Mouse (Mus musculus) MEL (cell line): ENCODE data around the gene Magi2. TPM values are rescaled to one million over a fixed set of nuclear protein-coding genes. Genes with fewer than 3 reads are reported as not detected.

Experiments used
- DNase-seq: peaks from one replicate; pipeline ENCODE4 v3.0.0; 2011; ENCODE audit warnings: low read depth, low spot score
- H3K27ac ChIP-seq: 2 replicates; pipeline ENCODE4 v1.5.1; 2012; ENCODE audit warnings: low read depth, mild to moderate bottlenecking, control low read depth, low read length, moderate library complexity; ENCODE audit not compliant: control insufficient read depth
- H3K27me3 ChIP-seq, 2 experiments: fragments of 150-350 bp in 1 of 2; sonication (generic) in 1 of 2; 2 replicates each; pipeline ENCODE4 v1.6.1; 2012; ENCODE audit warnings: low read length in 2 of 2, mild to moderate bottlenecking in 2 of 2, improper control_type of control experiment in 1 of 2, moderate library complexity in 1 of 2; ENCODE audit not compliant: insufficient read depth in 2 of 2, control insufficient read depth in 1 of 2
- H3K36me3 ChIP-seq, 2 experiments: 2 replicates each; pipeline ENCODE4 v1.6.1; 2012 to 2014; ENCODE audit warnings: low read length in 2 of 2, improper control_type of control experiment in 1 of 2, inconsistent platforms in 1 of 2, mild to moderate bottlenecking in 1 of 2; ENCODE audit not compliant: insufficient read depth in 2 of 2, control insufficient read depth in 1 of 2
- H3K4me1 ChIP-seq, 2 experiments: fragments of 150-350 bp in 1 of 2; sonication (generic) in 1 of 2; 2 replicates each; pipeline ENCODE4 v1.6.1; 2012; ENCODE audit warnings: low read length in 2 of 2, improper control_type of control experiment in 1 of 2, mild to moderate bottlenecking in 1 of 2; ENCODE audit not compliant: insufficient read depth in 2 of 2, control insufficient read depth in 1 of 2
- H3K4me3 ChIP-seq, 2 experiments: fragments of 150-350 bp in 1 of 2; sonication (generic) in 1 of 2; 2 replicates each; pipeline ENCODE4 v1.5.1; 2012; ENCODE audit warnings: low read depth in 2 of 2, low read length in 2 of 2, mild to moderate bottlenecking in 2 of 2, moderate library complexity in 2 of 2, control low read depth in 1 of 2, improper control_type of control experiment in 1 of 2; ENCODE audit not compliant: control insufficient read depth in 1 of 2, insufficient read depth in 1 of 2
- H3K79me2 ChIP-seq: 2 replicates; pipeline ENCODE4 v1.6.1; 2012; ENCODE audit warnings: mild to moderate bottlenecking, low read length, moderate library complexity; ENCODE audit not compliant: control insufficient read depth, poor library complexity, insufficient read depth
- H3K9ac ChIP-seq: 2 replicates; pipeline ENCODE4 v1.6.1; 2012; ENCODE audit warnings: low read depth, mild to moderate bottlenecking, control low read depth, low read length, moderate library complexity; ENCODE audit not compliant: control insufficient read depth, poor library complexity, severe bottlenecking
- H3K9me3 ChIP-seq: fragments of 150-350 bp; sonication (generic); replicated peaks from 2 replicates; pipeline ENCODE4 v1.6.1; 2012; ENCODE audit warnings: mild to moderate bottlenecking, low read length, improper control_type of control experiment, moderate library complexity; ENCODE audit not compliant: insufficient read depth
- BHLHE40 ChIP-seq: IDR thresholded peaks from 2 replicates; pipeline ENCODE4 v1.6.1; 2012; ENCODE audit warnings: low read depth, mild to moderate bottlenecking, inconsistent platforms, low read length, improper control_type of control experiment, borderline replicate concordance
- CHD2 ChIP-seq: IDR thresholded peaks from 2 replicates; pipeline ENCODE4 v1.6.1; 2011; ENCODE audit warnings: low read length, improper control_type of control experiment
- CTCF ChIP-seq, 3 experiments: IDR thresholded peaks in 2 of 3; conservative IDR thresholded peaks in 1 of 3; 2 replicates each; pipeline ENCODE4 v1.5.1; 2011 to 2012; ENCODE audit warnings: low read length in 3 of 3, low read depth in 2 of 3, mild to moderate bottlenecking in 2 of 3, improper control_type of control experiment in 1 of 3, inconsistent platforms in 1 of 3, mixed read lengths in 1 of 3, moderate library complexity in 1 of 3; ENCODE audit not compliant: control insufficient read depth in 1 of 3, insufficient read depth in 1 of 3, poor library complexity in 1 of 3, severe bottlenecking in 1 of 3
- ELF1 ChIP-seq: IDR thresholded peaks from 2 replicates; pipeline ENCODE4 v1.6.1; 2014; ENCODE audit warnings: low read depth, mild to moderate bottlenecking, inconsistent platforms, low read length, improper control_type of control experiment, moderate library complexity
- EP300 ChIP-seq, 2 experiments: IDR thresholded peaks; 2 replicates each; pipeline ENCODE4 v1.6.1; 2011; ENCODE audit warnings: improper control_type of control experiment in 2 of 2, low read length in 2 of 2, low read depth in 1 of 2, mild to moderate bottlenecking in 1 of 2
- ETS1 ChIP-seq: IDR thresholded peaks from 2 replicates; pipeline ENCODE4 v1.6.1; 2012; ENCODE audit warnings: low read depth, mild to moderate bottlenecking, inconsistent platforms, low read length, improper control_type of control experiment, moderate library complexity
- GATA1 ChIP-seq: IDR thresholded peaks from 2 replicates; pipeline ENCODE4 v1.6.1; 2011; ENCODE audit warnings: low read depth, low read length, improper control_type of control experiment
- HCFC1 ChIP-seq: IDR thresholded peaks from 2 replicates; pipeline ENCODE4 v1.6.1; 2012; ENCODE audit warnings: low read depth, mild to moderate bottlenecking, inconsistent platforms, low read length, improper control_type of control experiment, moderate library complexity
- JUND ChIP-seq: IDR thresholded peaks from 2 replicates; pipeline ENCODE4 v1.6.1; 2011; ENCODE audit warnings: low read depth, mild to moderate bottlenecking, improper control_type of control experiment, low read length
- KAT2A ChIP-seq: conservative IDR thresholded peaks from 2 replicates; pipeline ENCODE4 v1.6.1; 2012; ENCODE audit warnings: low read depth, low read length, improper control_type of control experiment, inconsistent platforms
- MAFK ChIP-seq: IDR thresholded peaks from 2 replicates; pipeline ENCODE4 v1.6.1; 2011; ENCODE audit warnings: low read depth, mild to moderate bottlenecking, low read length, improper control_type of control experiment, borderline replicate concordance
- MAX ChIP-seq: IDR thresholded peaks from 2 replicates; pipeline ENCODE4 v1.6.1; 2011; ENCODE audit warnings: low read length, improper control_type of control experiment
- MAZ ChIP-seq: IDR thresholded peaks from 2 replicates; pipeline ENCODE4 v1.6.1; 2012; ENCODE audit warnings: low read depth, mild to moderate bottlenecking, inconsistent platforms, low read length, improper control_type of control experiment
- MEF2A ChIP-seq: IDR thresholded peaks from 2 replicates; pipeline ENCODE4 v1.6.1; 2014; ENCODE audit warnings: low read depth, mild to moderate bottlenecking, inconsistent platforms, low read length, improper control_type of control experiment; ENCODE audit not compliant: poor library complexity, insufficient replicate concordance, severe bottlenecking; ENCODE audit errors: extremely low read depth
- MXI1 ChIP-seq: IDR thresholded peaks from 2 replicates; pipeline ENCODE4 v1.6.1; 2011; ENCODE audit warnings: mild to moderate bottlenecking, low read depth, low read length, improper control_type of control experiment
- MYB ChIP-seq: IDR thresholded peaks from 2 replicates; pipeline ENCODE4 v1.6.1; 2011; ENCODE audit warnings: mild to moderate bottlenecking, low read depth, low read length, improper control_type of control experiment
- MYC ChIP-seq: IDR thresholded peaks from 2 replicates; pipeline ENCODE4 v1.6.1; 2011; ENCODE audit warnings: low read depth, mild to moderate bottlenecking, low read length, improper control_type of control experiment, moderate library complexity
- NELFE ChIP-seq: IDR thresholded peaks from 2 replicates; pipeline ENCODE4 v1.6.1; 2011; ENCODE audit warnings: low read depth, low read length, improper control_type of control experiment
- POLR2AphosphoS2 ChIP-seq: IDR thresholded peaks from 2 replicates; pipeline ENCODE4 v1.6.1; 2011; ENCODE audit warnings: low read length, improper control_type of control experiment
- POLR2AphosphoS5 ChIP-seq: IDR thresholded peaks from 2 replicates; pipeline ENCODE4 v1.6.1; 2012; ENCODE audit warnings: low read depth, borderline replicate concordance, mild to moderate bottlenecking, inconsistent platforms, low read length, moderate library complexity, mixed read lengths
- RAD21 ChIP-seq: IDR thresholded peaks from 2 replicates; pipeline ENCODE4 v1.6.1; 2011; ENCODE audit warnings: mild to moderate bottlenecking, low read depth, low read length, improper control_type of control experiment
- RCOR1 ChIP-seq: IDR thresholded peaks from 2 replicates; pipeline ENCODE4 v1.6.1; 2012; ENCODE audit warnings: low read depth, mild to moderate bottlenecking, inconsistent platforms, low read length, improper control_type of control experiment
- SIN3A ChIP-seq: IDR thresholded peaks from 2 replicates; pipeline ENCODE4 v1.6.1; 2012; ENCODE audit warnings: low read length, improper control_type of control experiment, inconsistent platforms
- SMC3 ChIP-seq: IDR thresholded peaks from 2 replicates; pipeline ENCODE4 v1.6.1; 2011; ENCODE audit warnings: low read depth, low read length, improper control_type of control experiment
- TAL1 ChIP-seq: IDR thresholded peaks from 2 replicates; pipeline ENCODE4 v1.6.1; 2012; ENCODE audit warnings: mild to moderate bottlenecking, inconsistent platforms, low read length, moderate library complexity, mixed read lengths
- TBP ChIP-seq: IDR thresholded peaks from 2 replicates; pipeline ENCODE4 v1.8.0; 2011; ENCODE audit warnings: low read depth, low read length, improper control_type of control experiment
- TCF12 ChIP-seq: IDR thresholded peaks from 2 replicates; pipeline ENCODE4 v1.6.1; 2014; ENCODE audit warnings: low read depth, mild to moderate bottlenecking, inconsistent platforms, low read length, improper control_type of control experiment, moderate library complexity
- UBTF ChIP-seq: IDR thresholded peaks from 2 replicates; pipeline ENCODE4 v1.6.1; 2012; ENCODE audit warnings: low read depth, mild to moderate bottlenecking, inconsistent platforms, low read length, improper control_type of control experiment, moderate library complexity, borderline replicate concordance; ENCODE audit not compliant: insufficient read depth
- USF1 ChIP-seq: IDR thresholded peaks from 2 replicates; pipeline ENCODE4 v1.6.1; 2014; ENCODE audit warnings: low read depth, mild to moderate bottlenecking, inconsistent platforms, low read length, improper control_type of control experiment, moderate library complexity
- USF2 ChIP-seq, 2 experiments: IDR thresholded peaks; 2 replicates each; pipeline ENCODE4 v1.6.1; 2011 to 2012; ENCODE audit warnings: improper control_type of control experiment in 2 of 2, low read length in 2 of 2, borderline replicate concordance in 1 of 2, inconsistent platforms in 1 of 2, low read depth in 1 of 2, mild to moderate bottlenecking in 1 of 2; ENCODE audit not compliant: insufficient read depth in 1 of 2
- ZC3H11A ChIP-seq: IDR thresholded peaks from 2 replicates; pipeline ENCODE4 v1.6.1; 2012; ENCODE audit warnings: low read depth, mild to moderate bottlenecking, inconsistent platforms, low read length, improper control_type of control experiment
- ZKSCAN1 ChIP-seq: IDR thresholded peaks from 2 replicates; pipeline ENCODE4 v1.6.1; 2012; ENCODE audit warnings: low read depth, mild to moderate bottlenecking, inconsistent platforms, low read length, improper control_type of control experiment, moderate library complexity
- ZMIZ1 ChIP-seq: IDR thresholded peaks from 2 replicates; pipeline ENCODE4 v1.6.1; 2012; ENCODE audit warnings: low read depth, mild to moderate bottlenecking, inconsistent platforms, low read length, improper control_type of control experiment, moderate library complexity
- ZNF384 ChIP-seq: IDR thresholded peaks from 2 replicates; pipeline ENCODE4 v1.6.1; 2012; ENCODE audit warnings: low read depth, mild to moderate bottlenecking, inconsistent platforms, low read length, improper control_type of control experiment
- polyA plus RNA-seq, 2 experiments: library from polyadenylated mRNA; stranded (reverse) in 1 of 2; unstranded in 1 of 2; fragments of >175 nt in 1 of 2; fragments of >200 nt in 1 of 2; gene quantifications; 2 replicates each; pipeline versions ENCODE4 v1.2.1 to v1.2.4; 2012; ENCODE audit warnings: low replicate concordance in 2 of 2, low read depth in 1 of 2; ENCODE audit not compliant: insufficient read length in 2 of 2, insufficient read depth in 1 of 2, missing spikeins in 1 of 2
- total RNA-seq: library from RNA; depleted of rRNA; stranded (reverse); fragments of 300-350 nt; gene quantifications from 2 replicates; pipeline ENCODE4 v1.2.3, GENCODE M21; 2012

The Magi2 gene
- total and polyA plus RNA-seq, 3 experiments = 0.46 to 0.47 TPM; not detected in 1

- peak overlapping the region; percentile 86 for H3K9ac ChIP-seq
- H3K36me3 ChIP-seq = peaks cover 0 to 19% of the 10 kb centered on the region in 2 experiments; a peak in 2 of 4 replicates
- peak; percentile 92 for TF ChIP-seq ZC3H11A
- peak; percentile 52; the same call in 1 of the 2 replicates for TF ChIP-seq TBP
- TF ChIP-seq ELF1 = peak; percentile 68
- TF ChIP-seq TAL1 = no peak
- peak; percentile 80 for TF ChIP-seq SMC3
- peak; percentile 87 for TF ChIP-seq NELFE
- peak; percentile 49; the same call in 1 of the 2 replicates for TF ChIP-seq TCF12
- peak; percentile 98 for TF ChIP-seq RAD21
- no peak for TF ChIP-seq KAT2A
- TF ChIP-seq ZKSCAN1 = no peak
- no peak; the same call in 1 of the 2 replicates for TF ChIP-seq MAX
- TF ChIP-seq ETS1 = peak; percentile 44; the same call in 1 of the 2 replicates
- no peak for TF ChIP-seq USF1
- no peak for TF ChIP-seq MAFK
- TF ChIP-seq JUND = no peak
- TF ChIP-seq USF2 (IDR thresholded peaks at IDR 0.05; ENCODE audit: borderline replicate concordance in 1 of 2, insufficient read depth in 1 of 2, low read depth in 1 of 2, low read length in 2 of 2) = no peak
- TF ChIP-seq MYC = 0 out of 2 replicates have a peak, but pooled peaks have one; percentile 18
- 0 out of 2 replicates have a peak, but pooled peaks have one; percentile 96 for TF ChIP-seq UBTF
- TF ChIP-seq RCOR1 = peak; percentile 55; the same call in 1 of the 2 replicates
- no peak for TF ChIP-seq CHD2
- peak; percentile 52; the same call in 1 of the 2 replicates for TF ChIP-seq ZNF384
- peak; percentile 64 to 90 (median 67) for TF ChIP-seq CTCF (IDR thresholded peaks at IDR 0.05 in 2 of 3, conservative IDR thresholded peaks at IDR 0.05 in 1 of 3; ENCODE audit: control insufficient read depth in 1 of 3, insufficient read depth in 1 of 3, low read depth in 2 of 3, low read length in 3 of 3, poor library complexity in 1 of 3, severe bottlenecking in 1 of 3)
- no peak for TF ChIP-seq BHLHE40
- peak; percentile 72 for TF ChIP-seq HCFC1
- TF ChIP-seq MXI1 = 0 out of 2 replicates have a peak, but pooled peaks have one; percentile 51
- no peak for TF ChIP-seq MEF2A
- peak; percentile 47; the same call in 1 of the 2 replicates for TF ChIP-seq POLR2AphosphoS2
- peak in 1 of 2 experiments; percentile 3; a peak in 1 of 4 replicates for TF ChIP-seq EP300 (IDR thresholded peaks at IDR 0.05; ENCODE audit: low read depth in 1 of 2, low read length in 2 of 2)
- no peak; the same call in 1 of the 2 replicates for TF ChIP-seq POLR2AphosphoS5
- peak; percentile 27; the same call in 1 of the 2 replicates for TF ChIP-seq ZMIZ1
- peak; percentile 79 for TF ChIP-seq SIN3A
- peak; percentile 79 for TF ChIP-seq MAZ
- no peak for TF ChIP-seq GATA1
- TF ChIP-seq MYB = no peak
Observed at GRCm38 (mm10) chr5:20701483-20702421, 1474.9 kb downstream of the Magi2 start.

More at GRCm38 (mm10) chr5:20701483-20702421, 1474.9 kb downstream of the Magi2 start:
- peak overlapping the region; percentile 57 to 80 for H3K4me3 ChIP-seq
- peaks cover 5% of the 10 kb centered on the region; the same call in 1 of the 2 replicates for H3K79me2 ChIP-seq
- no peaks in the 10 kb centered on the region for H3K9me3 ChIP-seq
- peak overlapping the region; percentile 74 for H3K27ac ChIP-seq
- peak; percentile 97 for DNase-seq
- no peaks in the 10 kb centered on the region for H3K27me3 ChIP-seq
- H3K4me1 ChIP-seq = peaks cover 5 to 9% of the 10 kb centered on the region in 2 experiments; a peak in 3 of 4 replicates
